Mouse (Mus musculus) liver, adult 2 months (tissue): ENCODE results near the gene Gm15155.

Experiments
- CTCF ChIP-seq: fragments of 200-500 bp; IDR thresholded peaks from 2 replicates; pipeline ENCODE4 v1.5.1; 2011; ENCODE audit warnings: low read depth, low read length, control low read depth
- POLR2A ChIP-seq: fragments of 200-500 bp; IDR thresholded peaks from 2 replicates; pipeline ENCODE4 v1.6.1; 2011; ENCODE audit warnings: low read length, control low read depth; ENCODE audit not compliant: insufficient read depth; ENCODE audit errors: extremely low read depth

DNA sequence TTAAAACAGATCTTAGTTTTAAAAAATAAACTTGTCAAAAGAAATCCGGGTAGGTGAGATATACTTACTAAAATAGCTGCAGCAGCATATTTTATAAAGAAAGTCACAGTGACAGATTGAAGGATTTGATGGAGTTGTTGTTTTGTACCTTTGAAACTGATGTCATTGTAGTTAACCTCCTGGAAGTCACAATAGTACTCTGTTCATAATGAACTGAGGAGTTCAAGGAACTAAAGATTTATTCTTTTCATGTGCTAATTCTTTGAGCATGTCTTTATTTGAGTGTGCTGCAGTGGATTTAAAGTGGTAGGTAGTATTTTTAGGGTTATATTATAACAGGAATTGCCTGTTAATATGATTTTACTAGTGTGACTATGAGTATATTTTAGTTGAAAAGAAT, 263.6 kb downstream of the Gm15155 start:
- TF ChIP-seq POLR2A (no peak), CTCF (no peak)
